Mouse (Mus musculus) midbrain, embryonic 11.5 days (tissue): ENCODE data around the gene Sprr2i. TPM values are rescaled to one million over a fixed set of nuclear protein-coding genes. Genes with fewer than 3 reads are reported as not detected.

Experiments used
- ATAC-seq: fragments of 200-750 bp; cut with Nextera tagmentation; 2 replicates; pipeline ENCODE4 v1.8.0; 2017; ENCODE audit warnings: moderate TSS enrichment, moderate library complexity; ENCODE audit not compliant: low FRiP score
- DNase-seq: peaks from one replicate; pipeline ENCODE4 v3.0.0; 2015; ENCODE audit warnings: low spot score; ENCODE audit errors: missing footprints
- H3K27ac ChIP-seq: fragments of 300-500 bp; sonication (generic); 2 replicates; pipeline ENCODE4 v1.5.1; 2014; ENCODE audit warnings: low read depth, low read length
- H3K27me3 ChIP-seq: fragments of 300-500 bp; sonication (generic); 2 replicates; pipeline ENCODE4 v1.6.1; 2014; ENCODE audit warnings: mild to moderate bottlenecking, low read length, moderate library complexity, mixed read lengths; ENCODE audit not compliant: control insufficient read depth, insufficient read depth
- H3K36me3 ChIP-seq: fragments of 300-500 bp; sonication (generic); 2 replicates; pipeline ENCODE4 v1.6.1; 2014; ENCODE audit warnings: mild to moderate bottlenecking, low read length, moderate library complexity, mixed read lengths; ENCODE audit not compliant: control insufficient read depth, insufficient read depth
- H3K4me1 ChIP-seq: fragments of 300-500 bp; sonication (generic); 2 replicates; pipeline ENCODE4 v1.6.1; 2014; ENCODE audit warnings: low read length; ENCODE audit not compliant: control insufficient read depth, insufficient read depth
- H3K4me2 ChIP-seq: fragments of 300-500 bp; sonication (generic); 2 replicates; pipeline ENCODE4 v1.6.1; 2014; ENCODE audit warnings: mild to moderate bottlenecking, moderate library complexity
- H3K4me3 ChIP-seq: fragments of 300-500 bp; sonication (generic); 2 replicates; pipeline ENCODE4 v1.5.1; 2014; ENCODE audit warnings: low read depth, low read length
- H3K9ac ChIP-seq: fragments of 300-500 bp; sonication (generic); 2 replicates; pipeline ENCODE4 v1.6.1; 2014; ENCODE audit warnings: low read length
- H3K9me3 ChIP-seq: fragments of 300-500 bp; sonication (generic); 2 replicates; pipeline ENCODE4 v1.6.1; 2016; ENCODE audit warnings: low read length; ENCODE audit not compliant: control insufficient read depth
- WGBS: fragments of 180-500 bp; shearing (Covaris S2); extraction: QIAGEN DNeasy Blood & Tissue Kit; methylation state at CpG from one replicate; pipeline ENCODE4 v1.1.7; 2014; 5-methylcytosine and 5-hydroxymethylcytosine counted together
- polyA plus RNA-seq: library from polyadenylated mRNA; unstranded; fragments of >200 nt; fragmentation: Nextera tagmentation; extraction: Ambion mirVana; gene quantifications from 2 replicates; pipeline ENCODE4 v1.2.1, GENCODE M21; 2014

Gene Sprr2i
- not detected in 2 replicates for polyA plus RNA-seq

DNA sequence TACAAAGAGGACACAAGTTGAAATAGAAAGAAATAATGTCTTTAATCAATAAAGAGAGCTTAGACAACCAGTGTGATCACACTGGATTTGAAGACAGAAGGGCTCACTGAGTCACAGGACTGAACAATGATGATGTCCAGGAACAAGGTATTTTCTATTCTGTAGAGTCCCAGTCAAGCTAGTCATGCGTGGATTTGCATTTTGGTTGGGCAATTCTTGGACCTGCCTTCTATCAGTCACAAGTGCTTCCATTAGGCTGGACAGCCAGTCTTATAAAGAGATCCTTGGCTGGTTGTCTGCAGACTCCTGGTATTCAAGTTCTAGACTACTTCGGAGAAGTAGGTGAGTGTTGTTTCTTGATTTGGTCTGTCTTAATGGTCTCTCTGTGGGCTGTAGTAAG lies at the start of gene Sprr2i:
Sprr2i (plus strand) TSS at position 301 of the 400 bp plus-strand sequence.
- H3K4me2 ChIP-seq: no peak within 1 kb of the TSS
- H3K36me3 ChIP-seq: no peaks in the 10 kb centered on the region
- no peaks in the 10 kb centered on the region for H3K4me1 ChIP-seq
- no peak within 1 kb of the TSS for H3K27ac ChIP-seq
- WGBS: 93% methylated on average over 2 of the region's 2 CpGs
- DNase-seq (no peak), ATAC-seq (no peak)
- no peaks in the 10 kb centered on the region for H3K9me3 ChIP-seq
- no peak within 1 kb of the TSS for H3K9ac ChIP-seq
- no peak within 1 kb of the TSS for H3K4me3 ChIP-seq
- H3K27me3 ChIP-seq: no peaks in the 10 kb centered on the region

DNA sequence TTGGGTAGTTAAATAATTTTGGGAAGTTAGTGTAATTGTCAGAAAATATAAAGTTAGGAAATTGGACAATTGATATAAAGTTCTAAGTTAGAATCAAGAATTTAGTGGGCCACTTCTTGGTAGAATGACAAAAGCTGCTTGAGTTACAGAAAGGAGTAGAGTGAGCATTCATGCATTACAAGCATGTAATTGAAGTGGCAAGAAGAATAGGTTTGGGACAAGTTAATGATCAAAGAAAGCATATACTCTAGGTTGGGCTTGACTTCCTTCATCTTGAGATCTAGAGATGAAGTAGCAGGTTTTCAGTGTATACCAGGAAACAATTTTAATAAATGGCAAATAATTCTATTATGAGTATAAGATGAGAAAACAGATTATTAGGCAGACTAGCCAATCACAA lies 46.2 kb upstream of the Sprr2i start:
- no peak overlapping the region for H3K4me2 ChIP-seq
- H3K9ac ChIP-seq: no peak overlapping the region
- ATAC-seq (no peak), DNase-seq (no peak)
- no peaks in the 10 kb centered on the region for H3K27me3 ChIP-seq
- H3K4me1 ChIP-seq: no peaks in the 10 kb centered on the region
- H3K9me3 ChIP-seq: no peaks in the 10 kb centered on the region
- H3K4me3 ChIP-seq: no peak overlapping the region
- H3K27ac ChIP-seq: no peak overlapping the region
- no peaks in the 10 kb centered on the region for H3K36me3 ChIP-seq

DNA sequence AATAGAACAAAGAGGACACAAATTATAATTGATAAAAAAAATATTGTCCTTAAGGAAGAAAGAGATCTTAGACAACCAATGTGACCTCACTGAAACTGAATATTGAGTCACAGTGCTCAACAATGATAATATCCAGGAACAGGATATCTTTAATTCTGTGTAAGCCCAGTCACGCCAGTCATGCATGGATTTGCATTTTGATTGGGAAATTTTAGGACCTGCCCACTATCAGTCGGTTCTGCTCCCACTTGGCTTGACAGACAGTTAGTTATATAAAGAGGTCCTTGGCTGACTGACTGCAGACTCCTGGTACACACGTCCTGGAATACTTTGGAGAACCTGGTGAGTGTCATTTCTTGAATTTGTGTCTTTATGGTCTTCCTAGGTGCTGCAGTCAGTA lies 42.9 kb upstream of the Sprr2i start, which contains the start of gene Sprr2f:
Sprr2f (plus strand) TSS at position 301 of the 400 bp plus-strand sequence.
- H3K36me3 ChIP-seq: no peaks in the 10 kb centered on the region
- no peak within 1 kb of the TSS for H3K4me3 ChIP-seq
- H3K27me3 ChIP-seq: no peaks in the 10 kb centered on the region
- DNase-seq (no peak), ATAC-seq (no peak)
- no peaks in the 10 kb centered on the region for H3K9me3 ChIP-seq
- H3K4me1 ChIP-seq: no peaks in the 10 kb centered on the region
- H3K27ac ChIP-seq: no peak within 1 kb of the TSS
- no peak within 1 kb of the TSS for H3K4me2 ChIP-seq
- H3K9ac ChIP-seq: no peak within 1 kb of the TSS
- WGBS: 62% methylated on average over 3 of the region's 3 CpGs

GRCm38 (mm10) chr3:92373613-92374012 lies 34.2 kb upstream of the Sprr2i start:
- Histone ChIP-seq H3K4me3 (no peak overlapping the region), H3K4me1 (no peaks in the 10 kb centered on the region), H3K27me3 (no peaks in the 10 kb centered on the region), H3K9ac (no peak overlapping the region), H3K27ac (no peak overlapping the region), H3K9me3 (no peaks in the 10 kb centered on the region), H3K4me2 (no peak overlapping the region), H3K36me3 (no peaks in the 10 kb centered on the region)
- 80% methylated on average over 2 of the region's 2 CpGs for WGBS
- ATAC-seq: no peak
- DNase-seq: no peak

GRCm38 (mm10) chr3:92385385-92385784 lies 22.4 kb upstream of the Sprr2i start, which contains the start of gene Sprr2h:
TSS of gene Sprr2h (plus strand) at chr3:92385685.
- H3K27ac ChIP-seq: no peak within 1 kb of the TSS
- DNase-seq (no peak), ATAC-seq (no peak)
- no peak within 1 kb of the TSS for H3K4me3 ChIP-seq
- H3K27me3 ChIP-seq: no peaks in the 10 kb centered on the region
- no peak within 1 kb of the TSS for H3K4me2 ChIP-seq
- no peak within 1 kb of the TSS for H3K9ac ChIP-seq
- H3K9me3 ChIP-seq: no peaks in the 10 kb centered on the region
- no peaks in the 10 kb centered on the region for H3K4me1 ChIP-seq
- H3K36me3 ChIP-seq: no peaks in the 10 kb centered on the region
- 77% methylated on average over 1 of the region's 1 CpGs for WGBS

DNA sequence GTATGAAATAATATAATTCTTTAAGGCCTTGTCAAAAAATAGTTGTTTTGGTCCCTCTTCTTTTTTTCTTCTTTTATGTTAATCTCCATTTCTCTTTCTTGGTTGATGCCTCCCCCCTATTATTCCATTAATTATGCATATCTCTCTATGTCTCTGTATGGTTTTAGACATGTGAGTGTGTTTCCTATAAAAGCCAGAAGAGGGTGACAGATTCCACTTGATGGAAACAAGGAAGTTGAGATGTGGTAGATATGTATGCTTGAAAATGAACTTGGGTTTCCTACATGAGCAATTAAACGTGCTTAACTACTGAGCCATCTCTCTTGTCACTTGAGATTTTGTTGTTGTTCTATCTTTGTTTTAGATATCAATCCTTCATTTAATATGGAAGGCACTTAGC lies 13.5 kb upstream of the Sprr2i start:
- no peak overlapping the region for H3K4me3 ChIP-seq
- no peaks in the 10 kb centered on the region for H3K9me3 ChIP-seq
- no peak overlapping the region for H3K9ac ChIP-seq
- DNase-seq: no peak
- 48% methylated on average over 1 of the region's 1 CpGs for WGBS
- ATAC-seq: no peak
- no peaks in the 10 kb centered on the region for H3K4me1 ChIP-seq
- H3K27ac ChIP-seq: no peak overlapping the region
- H3K4me2 ChIP-seq: no peak overlapping the region
- no peaks in the 10 kb centered on the region for H3K27me3 ChIP-seq
- H3K36me3 ChIP-seq: no peaks in the 10 kb centered on the region

- Histone ChIP-seq H3K27ac (no peak within 1 kb of the TSS), H3K9ac (no peak within 1 kb of the TSS), H3K9me3 (no peaks in the 10 kb centered on the region), H3K27me3 (no peaks in the 10 kb centered on the region), H3K4me3 (no peak within 1 kb of the TSS), H3K36me3 (no peaks in the 10 kb centered on the region), H3K4me1 (no peaks in the 10 kb centered on the region), H3K4me2 (no peak within 1 kb of the TSS)
- 89% methylated on average over 2 of the region's 2 CpGs for WGBS
- ATAC-seq: no peak
- DNase-seq: no peak
Measured at GRCm38 (mm10) chr3:92417782-92418181, 10.0 kb downstream of the Sprr2i start, which contains the start of gene Sprr2j-ps. TSS of gene Sprr2j-ps (plus strand) at chr3:92418082.

GRCm38 (mm10) chr3:92429323-92429722 lies 21.5 kb downstream of the Sprr2i start, which contains the start of gene Gm9774:
TSS of gene Gm9774 (minus strand) at chr3:92429423.
- H3K4me1 ChIP-seq: no peaks in the 10 kb centered on the region
- no peak within 1 kb of the TSS for H3K27ac ChIP-seq
- no peak within 1 kb of the TSS for H3K9ac ChIP-seq
- ATAC-seq (no peak), DNase-seq (no peak)
- H3K4me2 ChIP-seq: no peak within 1 kb of the TSS
- no peaks in the 10 kb centered on the region for H3K27me3 ChIP-seq
- H3K9me3 ChIP-seq: no peaks in the 10 kb centered on the region
- H3K36me3 ChIP-seq: no peaks in the 10 kb centered on the region
- H3K4me3 ChIP-seq: no peak within 1 kb of the TSS
- WGBS: 95% methylated on average over 6 of the region's 6 CpGs

DNA sequence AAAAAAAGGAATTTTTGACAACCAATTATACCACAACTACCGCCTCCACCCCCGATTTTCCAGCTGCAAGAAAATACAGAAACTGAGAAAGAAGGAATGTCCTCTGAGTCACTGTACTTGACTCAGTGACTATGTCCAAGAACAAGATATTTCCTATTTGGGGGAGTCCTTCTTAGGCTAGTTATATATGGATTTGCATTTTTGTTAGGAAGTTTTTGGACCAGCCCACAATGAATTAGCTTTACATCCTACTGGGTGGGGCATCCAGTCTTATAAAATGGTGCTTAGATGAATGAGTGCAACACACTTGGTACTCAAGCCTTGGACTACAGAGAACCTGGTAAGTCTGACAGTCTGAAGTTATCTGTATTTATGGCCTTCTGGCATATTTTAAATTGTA lies 24.5 kb downstream of the Sprr2i start, which contains the start of gene Sprr2k:
Sprr2k (plus strand) TSS at position 301 of the 400 bp plus-strand sequence.
- Histone ChIP-seq H3K4me2 (no peak within 1 kb of the TSS), H3K4me3 (no peak within 1 kb of the TSS), H3K27me3 (no peaks in the 10 kb centered on the region), H3K27ac (no peak within 1 kb of the TSS), H3K9me3 (no peaks in the 10 kb centered on the region), H3K36me3 (no peaks in the 10 kb centered on the region), H3K4me1 (no peaks in the 10 kb centered on the region), H3K9ac (no peak within 1 kb of the TSS)
- no peak for ATAC-seq
- DNase-seq: no peak
- 94% methylated on average over 2 of the region's 2 CpGs for WGBS
